Mouse (Mus musculus): ENCODE data around the gene Cyp19a1. TPM values are rescaled to one million over a fixed set of nuclear protein-coding genes. Genes with fewer than 3 reads are reported as not detected.

Gene Cyp19a1
- polyA plus RNA-seq, 1 experiment = not detected

GRCm38 (mm10) chr9:54191435-54191834, 76.5 kb downstream of the Cyp19a1 start:
- H3K4me1 ChIP-seq (ENCODE audit: control insufficient read depth, insufficient read depth, low read length) = no peaks in the 10 kb centered on the region
- H3K4me3 ChIP-seq (replicated peaks; ENCODE audit: extremely low read depth, low read depth, low read length) = no peak overlapping the region
- 68% methylated on average over 3 of the region's 3 CpGs for WGBS
- TF ChIP-seq CTCF (IDR thresholded peaks at IDR 0.05; ENCODE audit: insufficient read depth, low read length) (no peak), POLR2A (IDR thresholded peaks at IDR 0.05; ENCODE audit: borderline replicate concordance, extremely low read depth, low read depth, low read length) (no peak)
- DNase-seq = no peak

- H3K4me3 ChIP-seq (replicated peaks; ENCODE audit: extremely low read depth, low read depth, low read length) = no peak overlapping the region
- no peaks in the 10 kb centered on the region for H3K4me1 ChIP-seq (ENCODE audit: control insufficient read depth, insufficient read depth, low read length)
- TF ChIP-seq CTCF (IDR thresholded peaks at IDR 0.05; ENCODE audit: insufficient read depth, low read length) (no peak), POLR2A (IDR thresholded peaks at IDR 0.05; ENCODE audit: borderline replicate concordance, extremely low read depth, low read depth, low read length) (no peak)
- no peak for DNase-seq
- 71% methylated on average over 7 of the region's 7 CpGs for WGBS
Observed at GRCm38 (mm10) chr9:54182484-54182883, 85.4 kb downstream of the Cyp19a1 start.

GRCm38 (mm10) chr9:54181330-54181729, 86.6 kb downstream of the Cyp19a1 start:
- 17% methylated on average over 2 of the region's 2 CpGs for WGBS
- H3K4me3 ChIP-seq (replicated peaks; ENCODE audit: extremely low read depth, low read depth, low read length) = no peak overlapping the region
- DNase-seq = no peak
- no peaks in the 10 kb centered on the region for H3K4me1 ChIP-seq (ENCODE audit: control insufficient read depth, insufficient read depth, low read length)
- no peak for TF ChIP-seq CTCF (IDR thresholded peaks at IDR 0.05; ENCODE audit: insufficient read depth, low read length)
- no peak for TF ChIP-seq POLR2A (IDR thresholded peaks at IDR 0.05; ENCODE audit: borderline replicate concordance, extremely low read depth, low read depth, low read length)

GRCm38 (mm10) chr9:54180216-54180615, 87.7 kb downstream of the Cyp19a1 start:
- DNase-seq = no peak
- Histone ChIP-seq H3K4me3 (replicated peaks; ENCODE audit: extremely low read depth, low read depth, low read length) (no peak overlapping the region), H3K4me1 (ENCODE audit: control insufficient read depth, insufficient read depth, low read length) (no peaks in the 10 kb centered on the region)
- TF ChIP-seq CTCF (IDR thresholded peaks at IDR 0.05; ENCODE audit: insufficient read depth, low read length) (no peak), POLR2A (IDR thresholded peaks at IDR 0.05; ENCODE audit: borderline replicate concordance, extremely low read depth, low read depth, low read length) (no peak)
- 72% methylated on average over 17 of the region's 17 CpGs for WGBS

- WGBS = 34% methylated on average over 5 of the region's 5 CpGs
- Histone ChIP-seq H3K4me1 (ENCODE audit: control insufficient read depth, insufficient read depth, low read length) (no peaks in the 10 kb centered on the region), H3K4me3 (replicated peaks; ENCODE audit: extremely low read depth, low read depth, low read length) (no peak overlapping the region)
- TF ChIP-seq POLR2A (IDR thresholded peaks at IDR 0.05; ENCODE audit: borderline replicate concordance, extremely low read depth, low read depth, low read length) (no peak), CTCF (IDR thresholded peaks at IDR 0.05; ENCODE audit: insufficient read depth, low read length) (0 out of 2 replicates have a peak, but pooled peaks have one; percentile 3)
- DNase-seq = no peak
Observed at GRCm38 (mm10) chr9:54169489-54169888, 98.4 kb downstream of the Cyp19a1 start.

- 66% methylated on average over 10 of the region's 10 CpGs for WGBS
- no peak for TF ChIP-seq CTCF (IDR thresholded peaks at IDR 0.05; ENCODE audit: insufficient read depth, low read length)
- no peak for TF ChIP-seq POLR2A (IDR thresholded peaks at IDR 0.05; ENCODE audit: borderline replicate concordance, extremely low read depth, low read depth, low read length)
- no peaks in the 10 kb centered on the region for H3K4me1 ChIP-seq (ENCODE audit: control insufficient read depth, insufficient read depth, low read length)
- DNase-seq = no peak
- no peak overlapping the region for H3K4me3 ChIP-seq (replicated peaks; ENCODE audit: extremely low read depth, low read depth, low read length)
Observed at GRCm38 (mm10) chr9:54168425-54168824, 99.5 kb downstream of the Cyp19a1 start.

- no peak for TF ChIP-seq POLR2A (IDR thresholded peaks at IDR 0.05; ENCODE audit: borderline replicate concordance, extremely low read depth, low read depth, low read length)
- 0 out of 2 replicates have a peak, but pooled peaks have one; percentile 6 for TF ChIP-seq CTCF (IDR thresholded peaks at IDR 0.05; ENCODE audit: insufficient read depth, low read length)
- Histone ChIP-seq H3K4me1 (ENCODE audit: control insufficient read depth, insufficient read depth, low read length) (no peaks in the 10 kb centered on the region), H3K4me3 (replicated peaks; ENCODE audit: extremely low read depth, low read depth, low read length) (no peak overlapping the region)
- no peak for DNase-seq
- 65% methylated on average over 5 of the region's 5 CpGs for WGBS
Observed at GRCm38 (mm10) chr9:54163117-54163516, 104.8 kb downstream of the Cyp19a1 start.

- no peak for TF ChIP-seq POLR2A (IDR thresholded peaks at IDR 0.05; ENCODE audit: borderline replicate concordance, extremely low read depth, low read depth, low read length)
- TF ChIP-seq CTCF (IDR thresholded peaks at IDR 0.05; ENCODE audit: insufficient read depth, low read length) = no peak
- DNase-seq = no peak
- 78% methylated on average over 5 of the region's 5 CpGs for WGBS
- H3K4me1 ChIP-seq (ENCODE audit: control insufficient read depth, insufficient read depth, low read length) = no peaks in the 10 kb centered on the region
- H3K4me3 ChIP-seq (replicated peaks; ENCODE audit: extremely low read depth, low read depth, low read length) = no peak overlapping the region
Observed at GRCm38 (mm10) chr9:54153679-54154078, 114.2 kb downstream of the Cyp19a1 start.

GRCm38 (mm10) chr9:54139191-54139590, 128.7 kb downstream of the Cyp19a1 start:
- Histone ChIP-seq H3K4me1 (ENCODE audit: control insufficient read depth, insufficient read depth, low read length) (no peaks in the 10 kb centered on the region), H3K4me3 (replicated peaks; ENCODE audit: extremely low read depth, low read depth, low read length) (no peak overlapping the region)
- WGBS = 68% methylated on average over 1 of the region's 1 CpGs
- DNase-seq = no peak
- TF ChIP-seq CTCF (IDR thresholded peaks at IDR 0.05; ENCODE audit: insufficient read depth, low read length) = no peak

Other genes starting within 250 kb of the Cyp19a1 start
- 1.0 and 1.3 TPM in 2 replicates for gene Tnfaip8l3, start 199.7 kb downstream of the Cyp19a1 start, polyA plus RNA-seq (2012; rRNA removed)
- gene Gldn, start 18.4 kb upstream of the Cyp19a1 start, polyA plus RNA-seq (2012; rRNA removed) = 0.08 and 0.27 TPM in 2 replicates
- gene Dmxl2, start 233.5 kb upstream of the Cyp19a1 start, polyA plus RNA-seq (2012; rRNA removed) = 3.8 and 6.6 TPM in 2 replicates

Measured in lung, adult 2 months (tissue).